Mouse (Mus musculus): ENCODE measurements around the gene Clip3.

Gene Clip3

DNA sequence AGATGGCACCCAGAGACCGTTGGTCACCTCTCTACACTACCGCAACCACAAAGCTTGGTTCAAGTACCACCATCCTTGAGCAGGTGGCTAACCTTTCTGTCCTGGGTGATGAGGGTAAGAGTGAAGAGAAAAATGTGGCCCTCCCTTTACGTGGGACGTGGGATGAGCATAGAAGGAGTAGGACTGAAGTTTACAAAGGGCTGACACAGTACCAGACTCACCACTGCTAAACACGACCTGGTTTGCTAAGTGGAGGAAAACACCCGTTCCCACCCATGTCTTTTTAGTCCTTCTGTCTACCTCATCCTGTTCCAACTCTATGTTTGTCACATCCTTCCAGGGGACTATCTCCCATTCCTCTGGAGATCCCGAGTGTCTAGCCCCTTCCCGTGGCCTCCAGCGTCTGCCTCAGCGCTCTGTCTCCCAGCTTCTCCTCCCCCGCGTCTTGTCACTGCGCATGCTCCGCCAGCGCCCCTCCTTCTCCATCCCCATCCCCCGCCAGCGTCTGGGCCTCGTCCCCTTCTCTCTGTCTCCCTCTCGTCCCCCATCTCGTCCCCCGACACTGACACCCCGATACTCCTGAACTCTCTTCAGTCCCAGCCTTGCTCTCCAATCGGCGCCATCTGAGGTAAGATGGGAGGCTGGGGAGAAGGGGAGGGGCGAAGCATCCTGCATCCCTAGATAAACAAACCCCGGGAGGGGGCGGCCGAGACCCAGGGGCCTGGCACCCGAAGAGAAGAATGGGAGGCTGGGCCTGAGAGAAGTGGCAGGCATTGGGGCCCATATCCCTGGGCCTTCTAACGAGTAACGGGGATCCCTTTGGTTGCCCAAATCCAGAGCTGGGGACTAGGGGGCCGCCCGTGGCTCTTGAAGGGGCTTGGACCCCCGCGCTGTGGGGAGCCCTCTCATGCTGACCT is at the start of gene Clip3:
Gene Clip3, plus strand, starts transcription at position 514 of the 917 bp plus-strand sequence.
- DNase-seq (ENCODE audit: low spot score in 2 of 2): peak; percentile 46 to 68

DNA sequence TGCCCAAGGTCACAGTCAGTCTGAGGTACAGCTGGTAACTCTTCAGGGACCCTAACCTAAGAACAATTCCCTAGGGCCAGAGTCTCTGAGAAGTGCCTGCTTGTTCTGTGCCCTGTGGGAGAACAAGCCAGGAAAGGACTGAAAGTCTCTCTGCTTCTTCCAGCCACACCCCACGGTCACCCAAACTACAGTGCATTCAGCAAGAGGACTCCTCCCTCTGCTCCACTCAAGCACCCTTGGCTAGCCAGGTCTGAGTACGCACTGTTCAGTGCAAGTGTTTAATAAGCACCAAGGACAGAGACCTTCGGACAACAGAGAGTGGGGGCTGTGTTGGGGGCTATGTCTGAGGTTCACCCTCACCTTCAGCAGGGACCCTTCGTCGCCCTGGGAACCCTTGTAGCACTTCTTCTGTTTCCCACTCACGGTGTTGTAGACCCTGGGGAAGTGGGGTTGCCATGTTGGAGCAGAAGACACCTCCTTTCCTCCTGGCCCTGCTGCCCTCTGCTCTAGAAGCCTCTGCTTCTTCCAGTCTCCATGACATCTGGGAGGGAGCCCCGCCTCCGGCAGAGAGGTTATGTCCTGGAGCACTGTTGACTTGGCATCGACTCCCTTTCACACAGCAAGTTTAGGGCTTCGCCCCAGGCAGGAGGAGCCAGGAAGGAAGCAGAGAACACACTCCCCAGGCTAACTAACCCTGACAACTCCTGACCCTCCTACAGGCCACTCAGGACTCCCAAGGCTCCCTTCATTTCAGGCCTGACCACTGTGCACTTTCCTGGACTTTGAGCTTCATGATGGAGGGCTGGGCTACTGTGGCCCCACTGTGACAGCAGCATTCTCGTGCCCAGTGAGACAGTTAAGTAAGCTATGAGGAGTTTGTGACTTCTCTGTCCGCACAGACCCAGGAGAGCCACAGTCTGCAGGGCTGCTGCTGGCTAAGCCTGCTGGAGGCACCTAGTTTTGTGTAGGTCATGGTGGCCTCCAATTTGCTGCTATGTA is 39.3 kb upstream of the Clip3 start:
- peak; percentile 30 to 73 for DNase-seq (ENCODE audit: low spot score in 2 of 2)

DNA sequence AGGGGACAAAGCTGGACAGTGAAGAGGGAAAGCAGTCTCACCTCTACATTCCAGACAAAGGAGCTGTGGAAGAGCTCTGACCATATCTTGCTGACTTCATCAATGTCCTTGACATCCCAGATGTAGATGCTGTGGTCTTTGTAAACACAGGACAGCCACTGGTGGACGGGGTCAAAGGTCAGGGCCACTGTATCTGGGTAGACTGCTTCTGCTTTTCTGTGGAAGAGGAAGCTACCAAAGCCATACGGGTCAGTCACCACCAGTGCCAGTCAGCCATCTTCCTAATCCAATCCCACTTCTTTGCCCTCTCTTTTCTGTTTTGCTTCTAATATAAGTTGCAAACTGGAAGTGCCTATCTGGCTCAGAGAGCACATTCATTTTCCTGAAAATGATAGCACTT is 26.5 kb upstream of the Clip3 start:
- no peak for DNase-seq (ENCODE audit: low spot score in 2 of 2)

DNA sequence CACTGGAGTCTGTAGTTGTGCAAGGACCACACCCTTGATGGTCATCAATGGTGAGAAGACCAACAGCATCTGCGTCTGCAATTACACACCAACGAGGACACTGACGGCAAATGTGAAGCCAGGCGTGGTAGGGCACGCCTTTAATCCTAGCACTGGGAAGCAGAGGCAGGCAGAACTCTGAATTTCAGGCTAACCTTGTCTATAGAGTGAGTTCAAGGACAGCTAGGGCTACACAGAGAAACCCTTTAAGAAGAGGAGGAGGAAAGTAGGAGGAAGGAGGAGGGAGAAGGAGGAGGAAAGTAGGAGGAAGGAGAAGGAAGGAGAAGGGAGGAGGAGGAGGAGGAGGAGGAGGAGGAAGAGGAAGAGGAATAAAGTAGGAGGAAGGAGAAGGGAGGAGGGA is 26.0 kb upstream of the Clip3 start:
- DNase-seq (ENCODE audit: low spot score in 2 of 2): no peak

DNA sequence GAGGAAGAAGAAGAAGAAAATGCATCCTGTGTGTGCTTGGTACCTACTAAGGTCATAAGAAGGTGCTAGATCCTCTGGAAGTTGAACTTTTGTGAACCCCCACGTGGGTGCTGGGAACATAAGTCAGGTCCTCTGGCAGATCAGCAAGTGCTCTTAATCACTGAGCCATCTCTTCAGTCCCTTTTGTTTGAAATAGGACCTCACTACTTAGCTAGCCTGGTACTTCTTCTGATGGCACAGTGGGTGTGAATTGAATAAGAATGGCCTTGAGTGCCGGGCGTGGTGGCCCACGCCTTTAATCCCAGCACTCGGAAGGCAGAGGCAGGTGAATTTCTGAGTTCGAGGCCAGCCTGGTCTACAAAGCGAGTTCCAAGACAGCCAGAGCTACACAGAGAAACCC is 25.6 kb upstream of the Clip3 start:
- DNase-seq (ENCODE audit: low spot score in 2 of 2): no peak

DNA sequence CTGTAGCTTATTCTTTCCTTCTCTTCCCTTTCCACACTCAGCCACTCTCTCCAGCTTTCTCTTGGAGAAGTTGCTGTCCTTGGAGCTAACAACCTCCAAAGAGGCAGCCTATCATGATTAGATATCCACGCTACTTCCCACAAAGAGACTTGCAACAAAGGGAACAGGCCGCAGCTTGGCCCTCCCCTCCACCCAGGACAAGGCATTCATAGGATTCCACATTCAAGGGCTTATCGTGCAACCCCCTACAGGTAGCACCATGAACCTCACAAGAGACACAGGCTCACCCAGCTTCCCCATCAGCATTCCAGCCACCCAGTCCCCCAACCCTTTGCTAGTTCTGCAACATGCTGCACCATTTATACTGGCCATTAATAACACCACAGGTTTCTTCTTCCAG is 24.7 kb upstream of the Clip3 start:
- no peak for DNase-seq (ENCODE audit: low spot score in 2 of 2)

DNA sequence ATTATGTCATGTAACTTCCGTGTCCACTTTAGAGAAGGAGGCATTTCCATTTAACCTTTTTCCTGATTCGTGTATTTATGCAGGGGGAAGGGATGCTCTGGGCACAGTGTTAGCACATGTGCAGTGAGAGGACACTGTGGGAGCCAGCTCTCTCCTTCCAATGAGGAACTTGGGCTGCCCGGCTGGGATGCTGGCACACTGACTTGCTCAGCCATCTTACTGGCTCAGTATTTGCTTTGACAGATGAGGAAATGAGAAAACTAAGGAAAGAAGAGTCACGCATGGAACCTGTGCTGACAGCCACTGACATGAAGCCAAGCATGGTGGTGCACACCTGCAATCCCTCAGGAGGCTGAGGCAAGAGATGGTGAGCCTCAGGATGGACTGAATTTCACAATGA is 21.9 kb upstream of the Clip3 start:
- DNase-seq (ENCODE audit: low spot score in 2 of 2): no peak

DNA sequence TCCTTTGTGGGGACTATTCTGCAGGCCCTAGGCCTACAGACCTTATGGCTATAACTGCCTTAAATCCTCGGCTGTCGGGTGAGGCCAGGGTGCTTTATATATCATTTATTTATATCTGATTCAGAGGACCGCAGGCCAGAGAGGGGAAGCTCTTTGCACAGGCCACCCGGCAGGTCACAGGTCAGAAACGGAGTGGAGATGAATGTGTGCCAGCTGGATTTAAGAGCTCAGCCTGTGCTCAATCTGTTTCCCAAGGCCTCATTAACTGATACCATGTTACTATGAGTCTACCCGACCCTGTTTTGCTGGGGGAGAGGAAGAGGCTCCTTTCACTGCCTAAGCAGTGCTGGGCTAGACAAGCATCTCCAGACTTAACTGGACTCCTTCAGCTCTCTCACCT is 17.1 kb upstream of the Clip3 start:
- no peak for DNase-seq (ENCODE audit: low spot score in 2 of 2)

DNA sequence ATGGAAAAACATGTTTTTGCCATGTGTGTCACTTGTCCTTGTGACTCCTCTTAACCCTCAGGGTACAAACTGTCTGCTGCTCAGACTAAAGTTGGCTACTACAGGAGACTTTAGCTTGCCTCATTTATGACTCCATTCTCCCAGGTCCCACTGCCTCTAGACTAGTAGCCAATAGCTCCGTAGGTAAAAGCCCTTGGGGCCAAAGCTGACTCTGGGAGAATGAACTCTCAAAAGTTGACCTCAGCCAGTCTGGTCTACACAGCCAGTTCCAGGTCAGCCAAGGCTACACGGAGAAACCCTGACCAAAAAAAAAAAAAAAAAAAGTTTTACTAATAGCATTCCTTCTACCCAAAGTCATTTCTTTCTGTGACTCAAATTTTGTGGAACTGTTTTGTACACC is 12.6 kb upstream of the Clip3 start:
- no peak for DNase-seq (ENCODE audit: low spot score in 2 of 2)

DNA sequence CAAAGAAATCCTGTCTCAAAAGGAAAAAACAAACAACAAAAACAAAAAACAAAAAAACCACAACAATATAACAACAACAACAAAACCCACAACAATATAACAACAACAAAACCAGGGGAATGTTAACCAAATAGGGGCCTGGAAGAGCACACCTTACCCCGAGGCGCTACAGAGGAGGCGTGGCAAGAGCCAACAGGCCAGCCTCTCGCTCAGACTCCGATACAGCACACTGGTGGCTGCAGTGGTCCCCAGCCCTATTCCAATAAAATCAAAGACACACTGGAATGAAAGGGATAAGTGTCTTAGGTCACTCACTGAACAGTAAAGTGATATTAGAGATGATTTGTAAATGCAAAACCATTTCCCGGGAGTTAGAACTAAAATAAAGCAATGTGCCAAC is 12.0 kb upstream of the Clip3 start:
- DNase-seq (ENCODE audit: low spot score in 2 of 2): no peak

DNA sequence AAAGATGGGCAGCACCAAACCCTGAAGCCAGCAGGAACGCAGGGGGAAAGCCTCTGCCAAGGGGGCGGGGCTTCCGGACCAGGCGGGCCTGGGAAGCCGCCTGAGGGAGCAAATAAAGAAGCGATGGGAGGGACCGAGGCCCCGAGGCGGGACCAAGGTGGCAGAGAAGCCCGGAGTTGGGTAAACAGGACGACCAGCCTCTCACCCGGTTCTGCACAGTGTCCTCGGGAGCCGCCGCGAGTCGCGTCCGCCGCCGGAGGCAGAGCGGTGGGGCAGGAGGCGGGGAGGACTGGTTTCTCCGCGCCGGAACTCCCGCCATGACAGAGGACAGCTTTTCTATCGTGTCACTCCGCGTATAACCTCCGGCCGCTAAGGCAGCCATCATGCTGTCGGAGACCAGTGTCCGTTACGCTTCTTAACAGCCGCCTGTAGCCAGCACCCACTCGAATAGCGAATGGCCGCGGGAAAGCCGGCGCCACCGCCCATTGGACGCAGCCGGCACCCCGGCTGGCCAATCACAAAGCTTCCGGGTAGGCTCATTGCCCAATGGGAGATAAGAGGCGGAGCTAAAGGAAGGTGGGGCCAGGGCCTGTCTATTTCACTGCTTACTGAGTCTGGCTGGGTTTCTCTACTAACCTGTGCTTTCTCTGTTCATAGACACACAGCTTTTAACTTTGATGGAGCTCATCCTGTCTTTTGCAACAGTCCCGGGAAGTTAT is 11.4 kb upstream of the Clip3 start, which contains the start of the genes Thap8 and Wdr62:
Gene Thap8, plus strand, starts transcription at position 144 of the 719 bp plus-strand sequence.
Gene Wdr62, minus strand, starts transcription at position 469 of the 719 bp plus-strand sequence.
- peak; percentile 85 to 92 for DNase-seq (ENCODE audit: low spot score in 2 of 2)

DNA sequence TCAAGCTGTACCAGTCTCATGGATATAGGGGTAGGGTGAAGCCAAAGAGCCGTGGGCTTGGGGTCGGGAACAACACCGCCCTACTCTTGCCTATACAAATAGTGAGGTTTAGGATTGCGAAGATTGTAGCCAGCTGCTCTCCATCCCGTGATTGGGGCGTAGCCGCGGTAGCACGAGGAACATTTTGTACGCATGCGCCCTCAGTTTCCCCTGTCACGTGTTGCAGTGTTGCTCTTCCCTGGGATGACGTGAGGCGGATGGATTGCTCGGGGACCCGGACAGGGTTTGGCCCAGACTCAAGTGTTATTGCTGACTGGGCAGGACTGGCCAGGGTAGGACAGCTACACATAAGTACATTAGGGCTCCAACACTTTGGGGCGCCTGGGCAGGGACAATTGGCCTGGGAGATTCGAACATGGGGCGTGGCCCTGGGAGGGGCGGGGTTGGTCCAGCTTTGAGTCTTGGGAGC is 10.8 kb upstream of the Clip3 start:
- DNase-seq (ENCODE audit: low spot score in 2 of 2): peak; percentile 80 to 89

DNA sequence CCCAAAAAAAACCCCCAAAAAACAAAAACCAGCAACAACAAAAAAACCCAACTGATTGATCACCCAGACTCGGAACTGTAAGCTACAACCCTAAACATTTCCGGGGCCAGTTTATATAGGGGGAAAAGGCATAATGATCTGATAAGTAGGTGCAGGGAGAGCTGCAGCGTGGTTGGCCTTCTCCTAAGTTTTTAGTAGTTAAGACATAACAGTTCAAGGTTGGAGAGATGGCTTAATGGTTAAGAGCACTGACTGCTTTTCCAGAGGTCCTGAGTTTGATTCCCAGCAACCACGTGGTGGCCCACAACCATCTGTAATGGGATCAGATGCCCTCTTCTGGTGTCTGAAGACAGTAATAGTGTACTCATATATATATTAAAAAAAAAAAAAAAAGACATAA is 10.0 kb upstream of the Clip3 start:
- no peak for DNase-seq (ENCODE audit: low spot score in 2 of 2)

DNA sequence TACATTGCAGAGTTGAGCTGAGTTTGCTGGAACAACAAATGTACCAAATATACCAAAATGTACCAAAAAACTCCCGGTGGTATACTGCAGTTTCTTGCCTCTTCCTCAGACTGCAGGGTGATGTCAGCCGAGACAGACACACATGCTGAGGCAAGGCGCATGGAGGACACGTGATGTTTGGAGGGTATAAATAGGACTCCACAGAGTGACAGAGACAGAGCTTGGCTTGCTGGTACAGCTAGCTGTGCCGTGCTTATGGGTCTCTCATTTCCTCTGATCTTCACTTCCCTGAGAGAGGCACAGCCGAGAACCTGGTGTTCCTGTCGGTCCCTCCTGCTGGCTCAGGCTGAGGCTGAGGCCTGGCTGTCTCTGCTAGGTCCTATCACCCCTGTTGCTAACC is 8.8 kb upstream of the Clip3 start:
- DNase-seq (ENCODE audit: low spot score in 2 of 2): no peak

DNA sequence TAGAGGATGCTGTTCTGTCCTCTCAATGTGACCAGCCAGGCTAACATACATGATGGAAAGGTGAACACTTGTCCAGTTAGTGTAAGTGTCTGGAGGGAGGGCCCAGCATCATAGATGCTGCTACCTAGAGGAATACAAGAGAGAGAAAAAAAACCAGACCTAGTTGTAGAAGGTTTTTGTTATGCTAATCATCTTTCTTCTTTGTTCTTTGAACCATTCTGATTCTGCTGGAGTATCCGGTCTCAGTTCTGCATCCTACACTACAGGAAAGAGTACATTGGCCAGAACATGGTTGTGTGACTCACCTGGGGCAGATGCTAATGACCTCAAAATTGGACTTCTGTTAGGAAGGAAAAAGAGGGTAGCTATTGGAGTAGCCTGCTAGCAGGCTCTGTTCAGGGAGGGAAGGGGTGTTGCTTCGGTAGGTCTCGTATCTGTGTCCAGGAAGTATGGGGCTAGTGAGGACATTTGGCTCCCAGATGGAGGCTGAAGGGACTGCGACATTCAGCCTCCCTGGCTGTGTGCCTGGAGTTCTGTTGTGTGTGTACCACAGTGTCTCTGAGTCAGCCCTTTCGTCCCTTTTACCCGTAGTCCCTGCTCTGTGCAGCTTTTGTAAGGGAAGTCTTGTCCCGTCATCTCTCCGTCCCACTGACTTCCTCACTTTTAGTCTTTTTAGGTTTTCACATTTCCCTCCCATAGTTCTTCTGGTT is 4.7 kb upstream of the Clip3 start:
- DNase-seq (ENCODE audit: low spot score in 2 of 2): peak in 1 of 2 experiments; percentile 35

DNA sequence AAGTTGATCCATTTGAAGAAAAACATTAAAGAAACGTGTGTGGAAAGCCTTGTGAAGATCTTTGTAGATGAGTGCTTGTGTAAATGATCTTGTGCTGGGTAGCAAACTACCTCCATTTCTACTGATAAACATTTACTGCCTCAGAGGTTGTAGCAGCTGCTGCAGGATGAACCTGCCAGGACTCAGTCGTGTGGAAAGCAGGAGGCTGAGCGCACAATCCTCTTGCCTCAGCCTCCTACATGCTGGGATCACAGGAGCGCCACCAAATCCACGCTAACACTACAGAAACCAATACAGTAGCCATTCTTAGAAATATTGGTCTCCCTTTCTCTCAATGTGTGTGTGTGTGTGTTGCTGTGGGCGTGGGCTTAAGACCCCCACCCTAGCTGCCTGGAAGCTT is 3.5 kb upstream of the Clip3 start:
- no peak for DNase-seq (ENCODE audit: low spot score in 2 of 2)

DNA sequence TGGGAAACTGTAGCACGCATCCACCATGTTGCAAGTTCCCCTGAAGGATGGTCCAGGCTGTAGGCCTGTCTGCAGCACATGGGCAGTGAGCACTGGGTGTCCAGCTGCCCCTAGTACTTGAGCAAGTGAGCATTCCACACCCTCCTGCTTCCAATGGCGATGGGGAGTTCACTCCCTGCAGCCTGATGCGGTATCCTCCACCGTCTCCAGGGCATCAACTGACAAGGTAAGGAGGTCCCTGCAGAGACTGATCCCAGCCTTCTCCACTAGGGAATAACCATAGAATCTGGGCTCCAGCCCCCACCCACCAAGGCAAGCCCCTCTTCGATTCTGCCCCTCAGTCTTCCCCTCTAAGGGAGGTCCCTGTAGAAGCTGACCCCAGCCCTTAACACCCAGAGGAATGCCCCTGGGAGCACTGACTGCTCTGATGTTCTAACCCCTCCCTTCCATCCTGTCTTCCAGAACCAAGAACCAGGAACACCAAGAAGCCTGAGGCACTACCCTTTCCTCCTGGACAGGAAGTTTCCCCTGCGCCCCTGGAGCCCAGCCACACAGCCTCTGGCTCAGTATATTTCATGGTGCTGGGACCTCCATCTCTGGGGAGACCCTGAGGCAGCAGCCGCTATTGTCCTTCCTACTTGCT is 2.3 kb upstream of the Clip3 start:
- DNase-seq (ENCODE audit: low spot score in 2 of 2): no peak

DNA sequence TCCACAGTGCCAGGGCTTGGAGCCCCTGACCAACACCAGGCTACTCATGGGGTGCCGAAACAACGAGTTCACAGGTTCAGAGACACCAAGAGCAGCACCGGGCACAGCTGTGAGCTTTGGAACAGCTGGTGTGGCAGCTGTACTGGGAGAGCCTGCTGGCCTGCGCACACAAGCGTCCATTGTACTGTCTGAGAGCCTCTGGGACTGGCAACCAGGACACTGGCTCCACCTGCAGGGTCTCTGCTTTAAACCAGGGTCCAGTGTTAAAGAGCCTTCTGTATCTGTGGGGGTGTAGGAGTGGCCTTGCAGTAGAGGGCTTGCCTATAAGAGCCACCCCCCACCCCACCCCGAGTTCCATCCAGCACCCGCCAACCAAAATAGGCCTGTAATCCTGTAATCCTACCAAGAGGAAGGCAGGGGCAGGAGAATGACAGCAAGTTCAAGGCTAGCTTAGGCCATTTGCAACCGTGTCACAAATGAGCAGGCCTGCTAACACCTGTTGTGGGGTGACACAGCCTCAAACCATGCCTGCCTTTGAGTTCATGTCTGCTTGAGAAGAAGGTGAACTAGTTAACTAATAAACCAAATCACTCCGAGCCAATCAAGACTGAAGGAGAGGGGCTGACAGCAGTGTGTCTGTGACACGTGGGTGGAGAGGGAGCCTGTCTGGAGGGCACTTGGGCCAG is 1.7 kb upstream of the Clip3 start:
- no peak for DNase-seq (ENCODE audit: low spot score in 2 of 2)

DNA sequence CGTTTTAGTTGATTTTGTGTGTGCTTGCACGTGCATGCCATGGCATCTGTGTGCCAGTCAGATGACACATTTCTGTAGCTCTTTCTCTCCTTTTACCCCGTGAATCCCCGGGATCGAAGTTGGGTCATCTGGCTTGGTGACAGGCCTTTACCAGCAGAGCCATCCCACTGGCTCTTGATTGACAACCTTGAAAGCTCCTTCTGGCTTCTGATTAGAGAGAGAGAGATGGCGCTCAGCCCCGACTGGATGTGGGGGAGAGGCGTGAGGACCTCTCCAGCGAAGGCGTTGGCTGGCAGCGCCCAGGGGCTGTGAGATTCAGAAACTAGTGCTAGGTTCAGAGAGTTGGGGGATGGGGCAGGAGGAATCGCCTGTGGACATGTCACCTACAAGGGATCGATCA is 2.3 kb downstream of the Clip3 start:
- no peak for DNase-seq (ENCODE audit: low spot score in 2 of 2)

DNA sequence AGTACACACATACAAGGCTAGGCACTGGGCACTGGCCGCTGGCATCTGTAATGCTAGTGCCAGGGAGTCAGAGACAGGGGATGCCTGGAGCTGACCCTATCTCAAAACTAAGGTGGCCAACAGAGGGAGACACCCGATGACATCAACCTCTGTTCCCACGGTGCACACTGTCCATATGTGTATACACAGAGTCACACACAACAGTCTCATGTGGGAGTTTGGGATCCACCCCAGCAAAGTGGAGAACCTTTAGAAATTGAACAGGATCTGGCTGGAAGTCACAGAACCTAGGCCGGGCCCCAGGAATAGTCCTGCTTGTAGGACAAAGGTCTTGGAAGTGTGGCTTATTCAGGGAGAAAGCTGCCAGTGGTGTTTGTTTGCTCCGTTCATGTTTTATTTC is 2.8 kb downstream of the Clip3 start:
- no peak for DNase-seq (ENCODE audit: low spot score in 2 of 2)

Data from urinary bladder, postnatal 36 days (tissue).